Mouse (Mus musculus) neural tube, embryonic 14.5 days (tissue): Measurements from ENCODE around the gene Socs7. TPM values are rescaled to one million over a fixed set of nuclear protein-coding genes. Genes with fewer than 3 reads are reported as not detected.
A peak's percentile ranks its signal among the peaks of the same experiment; 100 is the strongest.

Source experiments
- ATAC-seq: fragments of 200-750 bp; cut with Nextera tagmentation; 2 replicates; pipeline ENCODE4 v1.8.0; 2017; ENCODE audit warnings: low read depth, mild to moderate bottlenecking, moderate TSS enrichment, moderate library complexity
- H3K27ac ChIP-seq: fragments of 300-500 bp; sonication (generic); 2 replicates; pipeline ENCODE4 v1.5.1; 2014; ENCODE audit warnings: low read depth, mild to moderate bottlenecking, control low read depth, low read length, moderate library complexity, mixed read lengths
- H3K27me3 ChIP-seq: fragments of 300-500 bp; sonication (generic); 2 replicates; pipeline ENCODE4 v1.6.1; 2014; ENCODE audit warnings: low read length; ENCODE audit not compliant: control insufficient read depth, insufficient read depth
- H3K36me3 ChIP-seq: fragments of 300-500 bp; sonication (generic); 2 replicates; pipeline ENCODE4 v1.6.1; 2014; ENCODE audit warnings: low read length, mixed read lengths; ENCODE audit not compliant: control insufficient read depth, insufficient read depth
- H3K4me1 ChIP-seq: fragments of 300-500 bp; sonication (generic); 2 replicates; pipeline ENCODE4 v1.6.1; 2014; ENCODE audit warnings: low read length; ENCODE audit not compliant: control insufficient read depth, insufficient read depth
- H3K4me2 ChIP-seq: fragments of 300-500 bp; sonication (generic); 2 replicates; pipeline ENCODE4 v1.6.1; 2014; ENCODE audit warnings: mild to moderate bottlenecking, low read depth, low read length, control low read depth
- H3K4me3 ChIP-seq: fragments of 300-500 bp; sonication (generic); 2 replicates; pipeline ENCODE4 v1.5.1; 2014; ENCODE audit warnings: low read depth, low read length, control low read depth, mixed read lengths
- H3K9ac ChIP-seq: fragments of 300-500 bp; sonication (generic); replicated peaks from 2 replicates; pipeline ENCODE4 v1.6.1; 2014; ENCODE audit warnings: low read depth, mild to moderate bottlenecking, control low read depth, low read length, mixed read lengths
- H3K9me3 ChIP-seq: fragments of 300-500 bp; sonication (generic); 2 replicates; pipeline ENCODE4 v1.6.1; 2016; ENCODE audit warnings: low read length; ENCODE audit not compliant: control insufficient read depth
- WGBS: fragments of 180-500 bp; shearing (Covaris S2); extraction: QIAGEN DNeasy Blood & Tissue Kit; methylation state at CpG from one replicate; pipeline ENCODE4 v1.1.7; 2014; 5-methylcytosine and 5-hydroxymethylcytosine counted together
- polyA plus RNA-seq: library from polyadenylated mRNA; unstranded; fragments of >200 nt; fragmentation: Nextera tagmentation; extraction: Ambion mirVana; gene quantifications from 2 replicates; pipeline ENCODE4 v1.2.1, GENCODE M21; 2014

Socs7 gene
- polyA plus RNA-seq, 1 experiment from 2014 or later: 6.7 TPM

DNA sequence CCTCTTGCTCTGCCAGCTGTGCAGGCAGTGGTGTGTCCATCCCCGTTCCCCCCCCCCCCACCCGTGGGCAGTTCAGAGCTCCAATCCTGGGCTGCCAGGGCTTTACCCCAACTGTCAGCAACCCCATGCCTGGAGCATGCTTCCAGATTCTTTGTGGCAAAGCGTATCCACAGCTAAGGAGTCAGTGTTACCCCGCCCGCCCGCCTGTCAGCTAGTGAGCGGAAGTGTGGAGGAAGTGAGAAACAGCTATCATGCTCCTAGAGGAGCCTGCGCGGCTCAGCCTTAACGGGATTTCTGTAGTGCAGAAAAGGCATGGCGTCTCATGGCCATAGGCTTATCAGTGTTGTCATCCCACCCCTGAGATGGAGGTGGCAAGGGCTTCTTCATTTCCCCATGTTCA, 31.8 kb downstream of the Socs7 start:
- no peaks in the 10 kb centered on the region for H3K9me3 ChIP-seq
- no peak overlapping the region for H3K4me3 ChIP-seq
- no peak for ATAC-seq
- no peaks in the 10 kb centered on the region for H3K27me3 ChIP-seq
- no peak overlapping the region for H3K27ac ChIP-seq
- WGBS: 94% methylated on average over 11 of the region's 11 CpGs
- no peaks in the 10 kb centered on the region for H3K4me1 ChIP-seq
- peaks cover 45% of the 10 kb centered on the region for H3K36me3 ChIP-seq
- no peak overlapping the region for H3K4me2 ChIP-seq
- no peak overlapping the region for H3K9ac ChIP-seq

GRCm38 (mm10) chr11:97398506-97398905, 36.2 kb downstream of the Socs7 start:
- WGBS: 89% methylated on average over 2 of the region's 2 CpGs
- Histone ChIP-seq H3K9me3 (no peaks in the 10 kb centered on the region), H3K4me2 (no peak overlapping the region), H3K27me3 (no peaks in the 10 kb centered on the region), H3K27ac (no peak overlapping the region), H3K4me3 (no peak overlapping the region), H3K4me1 (peaks cover 4% of the 10 kb centered on the region; the same call in 1 of the 2 replicates), H3K36me3 (peaks cover 19% of the 10 kb centered on the region; the same call in 1 of the 2 replicates), H3K9ac (no peak overlapping the region)
- ATAC-seq: no peak

GRCm38 (mm10) chr11:97399958-97400710, 37.8 kb downstream of the Socs7 start:
- H3K4me2 ChIP-seq: peak overlapping the region; percentile 61

DNA sequence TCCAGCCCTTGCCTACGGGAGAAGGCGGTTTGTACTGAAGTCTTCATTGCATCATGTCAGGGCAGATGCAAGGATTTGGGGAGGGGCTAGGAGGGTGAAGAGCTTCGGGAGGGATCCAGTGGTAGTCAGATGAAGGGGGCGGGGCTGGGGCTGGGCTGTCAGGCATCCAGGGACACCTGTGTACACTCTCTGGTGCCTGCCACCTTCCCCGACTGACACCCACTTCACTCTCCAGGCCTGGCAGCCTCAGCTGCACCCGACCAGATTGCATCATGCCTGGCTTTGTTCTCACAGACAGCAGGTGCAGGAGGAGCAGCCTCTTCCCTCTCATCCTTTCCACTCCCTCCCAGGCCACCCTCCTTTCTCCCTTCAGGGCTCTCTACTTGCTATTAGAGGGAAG, 38.7 kb downstream of the Socs7 start:
- 16% methylated on average over 5 of the region's 6 CpGs for WGBS
- Histone ChIP-seq H3K4me2 (peak overlapping the region; percentile 61; the same call in 1 of the 2 replicates), H3K36me3 (no peaks in the 10 kb centered on the region), H3K4me3 (no peak overlapping the region), H3K27me3 (no peaks in the 10 kb centered on the region), H3K4me1 (peaks cover 15% of the 10 kb centered on the region), H3K27ac (no peak overlapping the region; the same call in 1 of the 2 replicates), H3K9me3 (no peaks in the 10 kb centered on the region), H3K9ac (peak overlapping the region; percentile 39; the same call in 1 of the 2 replicates)
- ATAC-seq: 0 out of 2 replicates have a peak, but pooled peaks have one; percentile 22

More at GRCm38 (mm10) chr11:97399958-97400710, 37.8 kb downstream of the Socs7 start:
- Histone ChIP-seq H3K9ac (peak overlapping the region; percentile 39; the same call in 1 of the 2 replicates), H3K27ac (no peak overlapping the region), H3K4me3 (0 out of 2 replicates have a peak overlapping the region, but pooled peaks have one; percentile 22), H3K4me1 (peaks cover 7% of the 10 kb centered on the region), H3K9me3 (no peaks in the 10 kb centered on the region), H3K27me3 (no peaks in the 10 kb centered on the region), H3K36me3 (peaks cover 5% of the 10 kb centered on the region; the same call in 1 of the 2 replicates)
- ATAC-seq: peak; percentile 39
- 4% methylated on average over 23 of the region's 23 CpGs for WGBS

DNA sequence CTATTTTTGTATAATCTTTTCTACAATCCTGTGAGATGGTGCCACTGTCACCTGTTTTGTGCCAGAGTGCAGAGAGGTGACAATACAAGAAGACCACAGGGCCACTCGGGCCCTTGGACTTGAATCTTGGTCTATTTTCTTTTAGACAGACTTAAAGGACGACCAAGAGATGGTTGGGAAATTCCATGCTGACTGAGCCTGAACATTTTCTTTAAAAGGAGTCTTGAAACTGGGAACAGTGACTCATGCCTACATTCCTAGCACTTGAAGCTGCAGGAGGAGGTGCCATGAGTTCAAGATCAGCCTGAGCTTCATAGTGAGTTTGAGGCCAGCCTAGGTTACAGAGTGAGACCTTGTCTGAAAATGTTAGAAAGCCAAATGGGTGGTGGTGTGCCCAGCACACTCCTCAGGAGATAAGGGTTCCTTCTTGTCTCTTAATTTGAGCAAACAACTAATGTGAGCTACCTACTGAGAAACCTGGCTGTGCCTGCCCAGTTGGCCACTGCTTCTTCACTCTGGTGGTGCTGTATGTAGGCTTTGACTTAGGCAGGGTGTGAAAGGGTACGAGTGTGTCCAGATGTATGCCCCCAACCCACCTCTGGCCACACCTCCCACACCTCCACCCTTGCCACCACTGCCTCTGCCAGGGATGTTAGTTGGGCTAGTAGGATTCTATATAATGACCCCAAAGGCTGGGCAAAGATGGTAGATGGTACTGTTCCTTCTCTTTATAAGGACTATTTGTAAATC, 39.5 kb downstream of the Socs7 start:
- 86% methylated on average over 3 of the region's 3 CpGs for WGBS
- Histone ChIP-seq H3K9me3 (no peaks in the 10 kb centered on the region), H3K9ac (no peak overlapping the region), H3K4me3 (no peak overlapping the region), H3K4me2 (no peak overlapping the region), H3K4me1 (peaks cover 23% of the 10 kb centered on the region), H3K36me3 (no peaks in the 10 kb centered on the region), H3K27me3 (no peaks in the 10 kb centered on the region), H3K27ac (no peak overlapping the region)
- no peak for ATAC-seq

GRCm38 (mm10) chr11:97402746-97403145, 40.4 kb downstream of the Socs7 start:
- Histone ChIP-seq H3K4me2 (no peak overlapping the region), H3K27ac (no peak overlapping the region), H3K27me3 (no peaks in the 10 kb centered on the region), H3K4me1 (peaks cover 25% of the 10 kb centered on the region), H3K9ac (no peak overlapping the region), H3K9me3 (no peaks in the 10 kb centered on the region), H3K4me3 (no peak overlapping the region), H3K36me3 (no peaks in the 10 kb centered on the region)
- 8% methylated on average over 2 of the region's 2 CpGs for WGBS
- no peak for ATAC-seq

DNA sequence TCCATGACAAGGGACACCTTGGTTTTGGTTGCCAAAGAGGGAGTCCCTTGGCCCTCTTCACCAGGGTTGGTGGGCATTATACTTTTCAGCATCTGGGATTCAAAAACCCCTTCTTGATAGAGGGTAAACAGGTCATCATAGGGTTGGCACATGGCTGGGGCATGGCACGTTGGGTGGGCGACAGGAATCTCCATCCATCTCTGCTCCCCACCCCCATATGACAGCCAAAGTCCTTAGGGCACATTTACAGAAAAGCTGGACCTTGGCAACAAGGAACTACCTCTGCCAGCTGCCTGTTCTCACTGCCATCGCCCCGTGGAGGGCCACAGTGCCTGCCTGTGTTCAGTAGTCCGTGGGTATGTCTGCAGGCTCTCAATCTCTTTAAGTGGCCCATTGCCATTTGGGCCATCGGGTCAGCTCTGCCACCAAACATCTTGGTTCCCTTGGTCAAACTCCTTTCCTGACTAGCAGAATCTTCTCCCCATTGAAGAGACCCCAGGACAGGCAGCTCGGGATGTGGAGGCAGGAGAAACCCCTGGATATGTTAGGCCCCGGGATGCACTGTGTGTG, 41.3 kb downstream of the Socs7 start:
- 27% methylated on average over 8 of the region's 8 CpGs for WGBS
- peak overlapping the region; percentile 52; the same call in 1 of the 2 replicates for H3K4me3 ChIP-seq
- ATAC-seq: no peak
- no peaks in the 10 kb centered on the region for H3K36me3 ChIP-seq
- peaks cover 25% of the 10 kb centered on the region for H3K4me1 ChIP-seq
- H3K4me2 ChIP-seq: peak overlapping the region; percentile 91
- no peaks in the 10 kb centered on the region for H3K27me3 ChIP-seq
- no peak overlapping the region for H3K9ac ChIP-seq
- no peaks in the 10 kb centered on the region for H3K9me3 ChIP-seq
- no peak overlapping the region; the same call in 1 of the 2 replicates for H3K27ac ChIP-seq

DNA sequence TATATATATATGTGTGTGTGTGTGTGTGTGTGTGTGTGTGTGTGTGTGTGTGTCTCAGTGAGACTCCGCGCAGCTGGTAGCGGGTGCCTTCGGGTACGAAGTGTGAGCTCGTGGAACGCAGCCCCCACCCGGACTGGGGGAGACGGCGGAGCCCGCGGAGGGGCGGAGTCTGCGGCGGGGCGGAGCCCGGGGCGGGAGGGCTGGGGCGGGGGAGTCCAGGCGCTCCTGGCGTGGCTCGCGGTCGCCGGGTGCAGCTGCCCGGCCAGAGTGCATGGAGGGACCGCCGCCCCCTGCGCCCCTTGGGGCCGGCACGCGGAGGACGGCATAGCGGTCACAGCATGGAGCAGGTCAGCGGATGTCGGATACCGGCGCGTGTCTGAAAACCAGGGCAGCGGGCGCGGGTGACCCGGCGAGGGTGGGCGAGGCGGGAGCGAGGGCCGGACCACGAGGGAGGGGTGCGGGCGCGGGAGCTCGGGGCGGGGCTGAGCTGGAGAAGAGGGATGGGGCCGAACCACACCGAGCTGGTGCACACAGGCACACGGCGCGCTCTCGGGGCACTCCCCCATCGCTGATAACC, 41.9 kb downstream of the Socs7 start:
- peaks cover 25% of the 10 kb centered on the region for H3K4me1 ChIP-seq
- H3K4me2 ChIP-seq: peak overlapping the region; percentile 91
- peak overlapping the region; percentile 35 for H3K27ac ChIP-seq
- H3K4me3 ChIP-seq: peak overlapping the region; percentile 52
- H3K36me3 ChIP-seq: no peaks in the 10 kb centered on the region
- H3K27me3 ChIP-seq: no peaks in the 10 kb centered on the region
- under 1% methylated on average over 54 of the region's 61 CpGs for WGBS
- ATAC-seq: peak; percentile 56
- no peaks in the 10 kb centered on the region for H3K9me3 ChIP-seq
- H3K9ac ChIP-seq: peak overlapping the region; percentile 57
